ENCODE assay signal across 8 mouse cellular contexts in the genomic region with DNA sequence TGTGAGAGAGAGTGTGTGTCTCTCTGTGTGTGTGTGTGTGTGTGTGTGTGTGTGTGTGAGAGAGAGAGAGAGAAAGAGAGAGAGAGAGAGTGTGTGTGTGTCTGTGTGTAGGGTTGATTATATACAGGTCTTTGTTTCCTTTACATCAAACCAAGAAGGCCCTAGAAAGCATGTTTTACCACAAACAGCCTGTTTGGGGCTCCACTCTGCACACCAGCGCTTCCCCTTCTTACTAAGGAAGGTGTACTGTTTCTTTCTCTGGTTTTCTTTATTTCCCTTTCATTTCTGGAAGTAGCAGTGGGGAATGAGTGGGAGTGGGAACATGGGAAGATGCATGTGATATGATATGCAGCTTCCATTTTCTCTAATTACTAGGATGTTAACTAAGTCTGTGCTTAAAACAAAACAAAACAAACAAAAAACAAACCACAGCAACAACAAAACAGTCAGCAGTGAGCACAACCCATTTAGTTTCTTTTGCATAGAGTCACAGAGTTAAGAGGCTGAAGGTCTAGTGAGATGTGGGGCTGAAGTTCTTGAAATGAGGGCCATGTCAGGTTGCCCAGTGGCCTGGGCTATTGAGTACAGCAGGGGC. TPM values are rescaled to one million over a fixed set of nuclear protein-coding genes. Genes with fewer than 3 reads are reported as not detected.
DNase-seq lines count a peak whose midpoint lies in the region; ATAC-seq and TF ChIP-seq lines count a peak whose summit lies in the region.

No protein-coding gene starts in this region.

- H3K9me3 ChIP-seq in heart, postnatal 0 days (replicated peaks; ENCODE audit: control insufficient read depth, low read length): no peaks in the 10 kb centered on the region
- H3K9me3 ChIP-seq in midbrain, embryonic 10.5 days (replicated peaks): no peaks in the 10 kb centered on the region

- H3K9ac ChIP-seq in heart, postnatal 0 days (replicated peaks; ENCODE audit: low read depth, low read length): no peak overlapping the region

- peak overlapping the region; percentile 54 for H3K27ac ChIP-seq in heart, postnatal 0 days (ENCODE audit: low read depth)
- peak overlapping the region; percentile 73 for H3K27ac ChIP-seq in midbrain, embryonic 10.5 days (replicated peaks)

- intact Hi-C loops in gastrocnemius, postnatal 14 days (cut with DNase I; ENCODE audit: low total_unique reads): no loop called here

- TF ChIP-seq CTCF in heart, postnatal 0 days (IDR thresholded peaks at IDR 0.05; ENCODE audit: low read depth): no peak
- TF ChIP-seq CTCF in Patski (IDR thresholded peaks at IDR 0.05): no peak

- H3K27me3 ChIP-seq in heart, postnatal 0 days (ENCODE audit: control insufficient read depth, insufficient read depth, low read length): no peaks in the 10 kb centered on the region
- no peaks in the 10 kb centered on the region for H3K27me3 ChIP-seq in Patski
- H3K27me3 ChIP-seq in midbrain, embryonic 10.5 days (ENCODE audit: low read depth, poor library complexity, severe bottlenecking): no peaks in the 10 kb centered on the region

- H3K4me2 ChIP-seq in heart, postnatal 0 days (ENCODE audit: low read depth, low read length): no peak overlapping the region

- no peak for ATAC-seq in heart, postnatal 0 days (ENCODE audit: insufficient read depth, low read depth)
- peak; percentile 2 for ATAC-seq in Patski
- peak; percentile 33 to 51; a peak in 3 of 4 replicates for ATAC-seq in hematopoietic stem cell, adult 5-6 weeks (replicated peaks in 1 of 2; ENCODE audit: insufficient read depth in 1 of 2, low FRiP score in 2 of 2, low TSS enrichment in 1 of 2, low read depth in 1 of 2, poor library complexity in 2 of 2, severe bottlenecking in 2 of 2)

- DNase-seq in heart, postnatal 0 days (ENCODE audit: low spot score): no peak
- DNase-seq in heart, postnatal 4 days: no peak
- no peak for DNase-seq in Patski (ENCODE audit: low read depth, low spot score)
- DNase-seq in midbrain, embryonic 10.5 days (ENCODE audit: low spot score): no peak
- no peak for DNase-seq in gastrocnemius, postnatal 14 days
- DNase-seq in spleen, postnatal 10 days (ENCODE audit: low spot score in 2 of 2): no peak
- no peak for DNase-seq in cerebellum, postnatal 25 days

- POLR2A ChIA-PET in Patski (lab: Charles Lee): interaction anchor here (0.5 to 1.4 kb wide), 3 partner anchors 9 to 37 kb away, joined by 3 to 4 read pairs (median 3); no protein-coding TSS in a partner anchor

- CTCF ChIA-PET in Patski (lab: Charles Lee): no interaction called here

- in situ Hi-C loops in Patski (cut with MboI; ENCODE audit: low pct_unique_long_range_greater_than_20kb): no loop called here

- WGBS in heart, postnatal 0 days: 65% methylated on average over 1 of the region's 1 CpGs
- WGBS in midbrain, embryonic 10.5 days: 76% methylated on average over 1 of the region's 1 CpGs

- TF ChIP-seq EP300 in heart, postnatal 0 days (IDR thresholded peaks at IDR 0.05; ENCODE audit: low read depth): no peak

- H3K36me3 ChIP-seq in heart, postnatal 0 days (replicated peaks; ENCODE audit: control insufficient read depth, insufficient read depth, low read length): no peaks in the 10 kb centered on the region
- peaks cover 3% of the 10 kb centered on the region; the same call in 1 of the 2 replicates for H3K36me3 ChIP-seq in midbrain, embryonic 10.5 days

- H3K4me3 ChIP-seq in heart, postnatal 0 days (ENCODE audit: low read depth, low read length): no peak overlapping the region
- H3K4me3 ChIP-seq in midbrain, embryonic 10.5 days: no peak overlapping the region

- peaks cover 38% of the 10 kb centered on the region for H3K4me1 ChIP-seq in heart, postnatal 0 days (ENCODE audit: control insufficient read depth, insufficient read depth)
- H3K4me1 ChIP-seq in midbrain, embryonic 10.5 days: peaks cover 52% of the 10 kb centered on the region

RNA-seq across cellular contexts. Expression of gene Notch2, which starts 49.4 kb away (rescaled TPM):
- 40.2 and 53.7 TPM in 2 replicates for total RNA-seq in heart, postnatal 0 days (2014; rRNA removed; ENCODE audit: low replicate concordance)
- polyA plus RNA-seq in heart, postnatal 0 days (2015; fragmentation: Nextera tagmentation; extraction: Ambion mirVana): 5.5 and 6.0 TPM in 2 replicates
- 10 to 100 TPM; 38.5 to 40.1 TPM for total RNA-seq in heart, postnatal 4 days (2021)
- polyA plus RNA-seq in Patski (2021): 65.2 TPM
- 46.6 and 58.7 TPM in 2 replicates for total RNA-seq in hematopoietic stem cell, adult 5-6 weeks (2017)
- 16.1 and 16.6 TPM in 2 replicates for polyA plus RNA-seq in midbrain, embryonic 10.5 days (2016; fragmentation: Nextera tagmentation; extraction: Ambion mirVana)
- total RNA-seq in gastrocnemius, postnatal 14 days (2021): 10 to 100 TPM; 19.0 to 21.1 TPM
